Mouse (Mus musculus) bone marrow macrophage, adult 2 months (primary cell): ENCODE data around the gene Jmjd1c.

ENCODE experiments used
- CTCF ChIP-seq: IDR thresholded peaks from 2 replicates; pipeline ENCODE4 v1.5.1; 2012; ENCODE audit warnings: low read depth, mild to moderate bottlenecking, low read length, moderate library complexity
- POLR2A ChIP-seq: IDR thresholded peaks from 2 replicates; pipeline ENCODE4 v1.6.1; 2012; ENCODE audit warnings: mild to moderate bottlenecking, low read depth, low read length, borderline replicate concordance

DNA sequence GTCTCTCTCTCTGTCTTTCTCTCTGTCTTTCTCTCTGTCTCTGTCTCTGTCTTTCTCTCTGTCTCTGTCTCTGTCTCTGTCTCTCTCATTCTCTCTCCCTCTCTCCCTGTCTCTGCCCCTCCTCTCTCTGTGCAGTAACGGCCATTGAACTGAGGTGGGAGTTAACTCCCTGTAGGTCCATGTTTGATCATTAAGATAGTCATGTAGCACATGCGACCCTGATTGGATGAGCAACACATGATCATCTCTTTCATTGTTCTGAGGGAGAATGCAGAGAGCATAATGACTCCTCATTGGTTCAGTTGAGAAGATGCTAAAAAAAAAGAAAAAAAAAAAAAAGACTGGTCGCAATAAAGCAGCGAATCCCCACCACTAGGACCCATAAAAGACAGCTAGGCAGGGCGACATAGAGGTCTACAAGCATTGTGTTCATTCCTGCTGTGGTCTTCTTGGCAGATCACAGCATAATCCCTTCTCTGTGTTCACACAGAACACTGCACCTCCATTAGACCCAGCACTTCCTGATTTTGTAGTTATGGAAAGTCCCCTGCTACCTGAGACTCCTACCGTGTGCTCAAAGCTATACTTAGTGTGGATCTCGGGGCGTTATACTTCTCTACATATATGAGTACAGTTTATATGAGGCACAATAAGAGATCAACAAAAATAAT lies 200.7 kb downstream of the Jmjd1c start:
- TF ChIP-seq POLR2A, result no peak
- no peak for TF ChIP-seq CTCF
